Mouse (Mus musculus) spleen, postnatal 14 days (tissue): ENCODE results near the gene Trim8.

Experiments
- DNase-seq, 2 experiments: peaks; one replicate each; pipeline ENCODE4 v3.0.0; 2021 to 2022; ENCODE audit warnings: low spot score in 2 of 2

Trim8 gene

DNA sequence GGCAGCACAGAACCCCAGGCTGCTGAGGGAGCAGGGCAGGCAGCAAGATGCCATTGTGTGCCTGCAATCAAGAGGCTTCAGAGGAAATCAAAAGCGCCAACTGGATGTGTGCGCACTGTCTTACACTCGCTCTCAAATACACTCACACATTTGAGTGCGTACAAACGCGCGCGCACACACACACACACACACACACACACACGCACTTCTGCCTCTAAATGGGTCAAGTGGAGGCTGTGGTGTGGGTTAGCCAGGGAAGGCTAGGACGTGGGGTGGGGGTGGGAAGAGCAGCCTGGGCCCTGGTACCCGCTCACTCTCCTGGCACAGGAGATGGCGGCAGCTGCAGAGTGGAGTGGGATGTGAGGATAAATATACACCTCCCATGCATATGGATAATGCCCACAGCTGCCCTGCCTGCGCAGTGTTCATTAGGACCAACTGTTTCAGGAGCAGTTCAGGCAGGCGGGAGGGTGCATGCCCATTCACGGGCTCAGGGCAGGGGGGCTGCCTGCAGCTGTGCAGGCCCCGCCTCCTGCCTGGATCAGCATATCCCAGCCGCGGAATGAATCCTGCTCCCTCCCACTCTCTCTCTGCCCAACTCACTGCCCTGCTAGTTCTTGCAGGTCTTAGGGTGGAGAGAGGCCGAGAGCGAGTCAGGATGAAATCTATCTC, 22.1 kb downstream of the Trim8 start:
- DNase-seq: no peak

- DNase-seq: no peak
Measured at GRCm38 (mm10) chr19:46524152-46524544, 22.6 kb downstream of the Trim8 start.

GRCm38 (mm10) chr19:46524601-46525321, 23.3 kb downstream of the Trim8 start:
- no peak for DNase-seq

DNA sequence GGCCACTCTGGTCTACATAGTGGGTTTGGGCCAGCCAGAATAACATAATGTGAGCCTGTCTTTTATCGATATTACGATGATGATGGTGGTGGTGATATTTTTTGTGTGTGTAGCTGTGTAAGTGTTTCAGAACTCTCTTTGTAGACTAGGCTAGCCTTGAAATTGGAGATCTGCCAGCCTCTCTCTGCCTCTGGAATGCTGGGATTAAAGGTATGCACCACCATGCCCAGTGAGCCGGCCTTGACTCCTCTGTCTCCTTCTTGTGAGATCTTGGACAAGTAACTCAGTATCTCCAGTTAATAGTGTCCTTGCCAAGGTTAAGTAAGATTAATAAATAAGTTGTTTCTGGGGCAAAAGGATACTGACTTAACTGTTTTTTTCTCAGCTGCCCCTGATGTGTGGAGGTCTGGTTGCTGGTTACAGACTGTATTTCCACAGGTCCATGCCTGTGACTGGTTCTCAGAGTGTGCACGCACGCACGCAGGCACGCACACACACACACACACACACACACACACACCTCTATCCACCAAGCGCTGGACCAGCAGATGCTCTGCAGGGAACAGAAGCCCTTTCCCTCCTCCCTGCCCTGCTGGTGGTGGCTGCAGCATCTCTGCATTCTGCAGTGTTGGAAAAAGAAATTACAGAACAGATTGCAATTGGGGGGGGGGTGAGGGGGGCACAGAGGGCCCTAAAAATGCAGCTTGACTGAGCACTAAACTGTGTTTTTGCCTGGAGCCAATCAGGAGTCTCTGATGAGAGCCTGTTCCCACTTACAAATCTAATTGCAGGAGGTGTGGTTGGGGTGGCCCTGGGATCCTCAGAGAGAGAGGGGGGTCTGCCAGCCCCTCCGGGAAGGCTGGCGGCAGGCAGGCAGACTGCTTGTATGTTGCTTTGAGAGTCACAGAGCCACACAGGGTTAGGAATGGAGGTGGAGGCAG, 24.5 kb downstream of the Trim8 start:
- DNase-seq: no peak

DNA sequence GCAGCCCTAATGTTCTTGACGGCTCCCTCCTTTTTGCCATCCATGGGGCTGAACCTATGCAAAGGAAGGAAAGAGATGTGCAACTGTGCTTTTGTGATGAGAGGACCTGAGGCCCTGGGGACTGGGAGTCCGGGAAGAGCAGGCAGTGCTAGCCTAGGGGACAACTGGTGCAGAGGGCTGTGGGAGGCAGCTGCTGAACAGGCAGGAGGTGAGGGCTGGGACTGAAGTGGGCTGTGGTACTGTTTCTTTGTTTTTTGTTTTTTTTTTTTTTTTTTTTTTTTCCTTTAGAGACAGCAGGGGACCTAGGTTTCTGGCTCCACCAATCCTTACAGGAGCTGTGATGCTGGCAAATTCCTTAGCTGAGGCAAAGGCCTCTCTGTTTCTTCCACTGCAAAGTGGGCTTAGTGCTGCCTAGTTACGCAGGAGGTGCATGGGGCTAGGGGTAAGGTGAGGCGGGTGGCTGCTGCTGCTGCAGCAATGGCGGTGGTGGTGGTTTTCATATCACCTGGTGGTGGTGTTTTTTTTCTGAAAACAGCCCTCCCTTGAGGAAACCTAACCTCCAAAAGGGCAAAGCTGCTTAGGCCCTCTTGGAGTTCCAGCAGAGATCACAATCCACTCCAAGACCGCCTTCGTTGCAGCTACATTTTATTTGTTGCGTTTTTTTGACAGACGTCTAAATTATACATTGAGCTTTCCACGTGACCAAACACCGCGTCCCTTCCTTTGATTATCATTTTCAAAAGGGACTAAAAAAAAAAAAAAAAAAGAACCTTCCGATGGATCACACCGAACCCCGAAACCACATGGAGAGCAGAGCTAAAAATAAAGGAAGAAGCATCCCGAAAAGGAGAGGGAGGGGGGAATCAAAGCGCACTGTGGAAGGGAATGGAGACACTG, 26.4 kb downstream of the Trim8 start:
- DNase-seq: no peak

DNA sequence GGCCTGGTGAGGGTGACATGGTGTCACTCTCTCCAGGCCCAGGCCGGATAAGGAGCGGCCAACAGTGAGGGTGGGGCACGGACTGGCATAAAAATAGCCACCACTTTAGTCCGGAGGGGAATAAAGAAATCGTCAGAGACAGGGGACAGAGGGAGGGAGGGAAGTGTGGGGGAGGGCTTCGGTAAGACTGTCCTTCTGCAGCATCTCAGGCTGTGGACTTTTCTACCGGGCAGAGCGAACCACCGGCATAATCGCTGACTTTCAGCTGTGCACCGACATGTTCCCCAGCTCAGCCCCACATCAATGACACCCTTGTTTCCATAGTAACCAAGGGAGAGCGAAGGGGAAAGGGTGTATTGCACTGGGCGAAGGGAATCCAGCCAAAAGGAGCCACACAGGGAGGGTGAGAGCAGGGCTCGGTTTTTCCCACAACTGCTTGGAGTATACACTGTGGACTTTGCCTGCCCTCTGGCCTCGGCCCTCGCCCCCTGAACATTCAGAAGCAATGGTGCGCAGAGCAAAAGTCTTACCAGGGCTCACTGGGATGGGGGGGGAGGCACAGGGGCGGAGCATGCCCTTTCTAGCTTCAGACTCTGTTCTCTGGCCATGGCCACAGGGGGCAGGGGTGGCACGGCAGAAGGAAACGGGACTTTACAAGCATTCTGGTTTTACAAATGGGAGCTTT, 27.2 kb downstream of the Trim8 start:
- peak; percentile 33 to 63 for DNase-seq

DNA sequence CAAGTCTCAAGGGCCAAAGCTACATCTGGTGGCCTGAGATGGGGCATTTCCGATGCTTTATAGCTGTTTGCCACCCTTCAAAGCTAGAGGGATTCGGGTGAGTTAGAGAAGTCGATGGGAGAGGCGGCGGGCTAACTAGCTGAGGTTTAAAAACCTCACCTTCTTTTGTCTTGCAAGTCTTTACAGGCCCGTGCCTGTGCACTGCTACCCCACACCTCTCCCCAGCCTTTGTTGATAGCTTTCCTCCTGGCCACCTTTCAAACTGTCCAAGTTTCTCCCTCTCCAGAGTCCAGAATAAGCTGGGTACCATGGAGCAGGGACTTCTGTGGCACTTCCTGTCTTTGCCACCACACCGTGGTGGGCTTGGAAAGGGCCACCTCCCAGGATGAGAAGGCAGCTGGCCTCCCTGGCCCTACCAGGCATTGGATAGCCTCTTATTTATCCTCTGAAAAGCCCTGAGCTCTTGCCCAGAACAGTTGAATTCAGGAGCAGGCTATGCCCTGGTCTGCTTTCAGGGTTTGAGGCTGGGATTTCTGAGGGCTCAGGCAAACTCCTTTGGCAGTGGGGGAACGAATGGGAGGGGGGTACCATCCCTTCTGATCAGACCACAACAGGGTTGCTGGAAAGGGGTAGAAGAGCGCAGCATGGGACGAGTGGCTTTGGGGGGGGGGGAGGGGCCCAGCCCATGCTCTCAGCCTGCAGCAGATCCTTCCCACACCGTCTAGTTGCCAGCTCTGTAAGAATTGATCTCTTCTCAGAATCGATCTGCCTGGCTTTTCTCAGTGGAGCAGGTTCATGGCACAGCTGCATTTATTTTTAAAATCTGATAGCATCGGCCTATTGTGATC, 28.3 kb downstream of the Trim8 start:
- no peak for DNase-seq

DNA sequence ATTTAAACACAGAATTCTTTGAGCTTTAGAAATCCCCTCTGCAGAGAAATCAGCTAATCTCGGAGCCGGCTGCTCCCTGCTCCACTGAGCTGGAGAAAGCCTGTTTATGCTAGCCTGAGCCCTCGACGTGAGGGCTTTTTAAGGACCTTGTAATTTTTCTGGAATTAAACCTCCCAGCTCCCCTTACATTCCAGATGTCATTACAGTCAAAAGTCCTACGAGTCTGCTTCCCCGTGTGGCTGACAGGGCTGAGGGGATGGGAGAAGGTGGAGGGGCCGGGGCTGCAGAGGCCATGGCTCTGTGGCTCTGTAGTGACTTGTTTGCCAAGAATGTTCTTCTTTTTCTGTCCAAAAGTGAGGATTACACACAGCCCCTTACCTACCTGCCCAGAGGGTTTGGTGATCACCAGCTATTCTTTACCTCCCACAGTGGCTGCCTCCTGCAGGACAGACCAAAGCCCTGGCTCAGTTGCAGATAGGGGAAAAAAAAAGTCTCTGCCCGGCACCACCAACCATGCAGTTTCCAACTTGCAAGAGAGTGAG, 29.0 kb downstream of the Trim8 start:
- DNase-seq: no peak

DNA sequence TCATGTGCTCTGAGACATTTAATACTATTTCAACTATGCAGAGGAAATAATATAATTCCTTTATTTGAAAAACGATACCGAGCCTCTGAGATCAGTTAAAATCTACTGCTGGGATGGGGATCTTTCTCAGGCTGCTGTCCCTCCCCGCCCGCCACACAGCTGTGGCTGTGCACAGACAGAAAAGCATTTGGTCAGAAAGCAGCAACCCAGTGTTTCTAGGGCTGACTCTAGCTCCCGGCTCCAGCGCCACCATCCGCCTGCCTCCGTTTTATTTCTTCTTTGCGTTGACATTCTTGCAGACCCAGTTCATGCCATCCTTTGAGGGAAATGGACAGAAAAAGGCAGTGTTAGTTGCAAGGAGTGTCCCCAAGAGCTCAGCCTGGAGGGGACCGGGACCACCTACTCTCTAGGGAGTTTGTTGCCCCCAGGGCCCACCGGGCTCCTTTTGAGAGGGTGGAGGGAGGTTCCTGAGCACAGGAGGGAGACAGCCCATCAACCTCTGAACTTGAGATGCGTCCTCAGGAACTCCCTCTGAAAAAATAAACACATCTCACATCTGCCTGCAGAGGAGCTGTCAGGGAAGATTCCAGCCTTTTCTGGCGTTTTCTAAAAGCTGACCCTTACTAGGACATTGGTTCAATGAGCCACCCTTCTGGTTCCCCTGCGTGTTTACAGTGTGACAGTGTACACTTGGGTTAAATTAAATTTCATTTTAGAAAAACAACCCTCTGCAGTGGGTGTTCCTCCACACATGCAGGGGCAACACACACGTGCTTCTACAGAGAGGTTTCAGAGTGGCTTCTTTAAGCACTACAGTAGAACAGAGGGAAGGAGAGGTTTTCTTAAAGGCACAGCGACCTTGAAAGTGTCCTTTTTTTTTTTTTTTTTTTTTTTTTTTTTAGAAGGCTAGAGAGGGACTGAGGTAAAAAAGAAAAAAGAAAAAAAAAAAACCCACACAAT, 29.8 kb downstream of the Trim8 start:
- no peak for DNase-seq

- no peak for DNase-seq
Measured at GRCm38 (mm10) chr19:46532031-46532688, 30.7 kb downstream of the Trim8 start.

GRCm38 (mm10) chr19:46533066-46533465, 31.6 kb downstream of the Trim8 start:
- DNase-seq: no peak

- DNase-seq: no peak
Measured at GRCm38 (mm10) chr19:46533525-46533924, 32.0 kb downstream of the Trim8 start.

- DNase-seq: no peak
Measured at GRCm38 (mm10) chr19:46534542-46535098, 33.1 kb downstream of the Trim8 start.

GRCm38 (mm10) chr19:46537357-46537756, 35.9 kb downstream of the Trim8 start:
- no peak for DNase-seq

- DNase-seq: no peak
Measured at GRCm38 (mm10) chr19:46538213-46538612, 36.7 kb downstream of the Trim8 start.

DNA sequence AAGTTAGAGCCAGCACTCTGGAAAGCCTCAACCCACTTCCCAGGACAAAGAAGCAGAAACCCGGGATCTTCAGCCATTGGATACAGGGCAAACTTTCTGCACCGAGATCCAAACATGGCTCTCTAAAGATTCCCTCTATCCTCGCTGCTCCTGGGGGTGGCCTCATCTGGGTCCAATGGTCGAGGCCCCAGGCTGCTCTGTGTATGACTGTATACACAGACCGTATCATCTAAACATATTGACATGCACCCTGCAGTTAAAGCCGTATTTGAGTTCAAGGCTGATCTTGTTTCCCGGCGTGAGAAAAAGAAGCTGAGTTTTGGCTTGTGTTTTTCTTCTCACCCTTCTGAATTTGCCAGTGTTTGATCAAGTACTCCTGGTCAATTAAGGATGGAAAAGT, 41.2 kb downstream of the Trim8 start:
- DNase-seq: no peak

- no peak for DNase-seq
Measured at GRCm38 (mm10) chr19:46547565-46547964, 46.1 kb downstream of the Trim8 start.

GRCm38 (mm10) chr19:46548110-46548509, 46.6 kb downstream of the Trim8 start:
- no peak for DNase-seq
